Mouse (Mus musculus) 3134 (cell line): ENCODE measurements around the gene Car10.
"Not testable (repeated sequence)": the region's sequence is repeated elsewhere in the genome, so short reads cannot be mapped to it uniquely, and the experiment has no call there.

ENCODE experiments used
- DNase-seq: peaks from one replicate; pipeline ENCODE4 v3.0.0-alpha.2; 2011; ENCODE audit warnings: low spot score; ENCODE audit not compliant: insufficient read length; ENCODE audit errors: extremely low read depth

Car10 gene

DNA sequence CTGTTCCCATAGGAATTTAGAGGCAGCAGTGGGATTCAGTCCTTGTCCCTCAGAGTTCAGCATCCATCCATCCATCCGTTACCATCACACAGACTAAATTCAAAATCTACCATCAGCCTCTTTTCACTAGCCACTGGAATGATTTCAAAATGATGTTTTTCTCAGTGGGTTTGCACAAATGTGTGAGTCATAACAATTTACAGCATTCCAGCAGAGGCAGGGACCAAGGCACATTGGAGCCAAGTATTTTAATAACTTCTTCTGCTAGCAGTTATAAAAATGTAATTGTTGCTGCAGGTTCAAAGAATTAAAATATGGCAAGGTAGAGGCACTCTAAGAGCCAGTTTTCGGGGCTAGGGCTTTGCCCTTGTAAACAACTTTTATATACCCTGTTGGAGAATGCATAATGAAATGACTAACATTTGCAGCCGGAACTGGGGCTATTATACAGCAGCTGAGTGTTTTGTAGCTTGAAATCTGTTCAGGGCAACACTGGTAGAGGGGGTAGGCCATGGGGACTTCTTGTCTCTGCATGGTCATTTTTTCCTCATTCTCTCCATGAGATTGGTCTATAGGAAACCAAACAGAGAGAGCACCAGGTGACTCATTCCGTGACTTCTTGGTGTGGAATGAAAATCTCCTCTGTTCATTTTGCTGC lies 276.0 kb downstream of the Car10 start:
- peak; percentile 14 for DNase-seq

DNA sequence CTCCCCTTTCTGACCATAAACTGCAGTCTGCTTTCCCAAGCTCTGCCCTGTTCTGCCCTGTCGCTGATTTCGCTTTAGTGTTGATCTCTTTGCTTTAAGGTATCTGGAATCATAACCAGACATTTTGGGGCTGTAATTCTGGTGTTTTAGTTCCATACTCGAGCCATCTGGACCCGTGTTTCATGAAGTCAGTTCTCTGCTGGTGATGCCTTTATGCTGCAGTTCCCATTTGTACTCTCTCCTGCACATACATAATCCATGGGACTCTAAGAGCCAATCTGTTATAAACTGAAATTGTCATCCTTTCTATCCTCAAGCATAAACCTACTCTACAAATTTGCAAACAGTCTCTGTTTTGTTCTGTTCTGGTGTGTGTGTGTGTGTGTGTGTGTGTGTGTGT lies 293.3 kb downstream of the Car10 start:
- DNase-seq, result no peak

DNA sequence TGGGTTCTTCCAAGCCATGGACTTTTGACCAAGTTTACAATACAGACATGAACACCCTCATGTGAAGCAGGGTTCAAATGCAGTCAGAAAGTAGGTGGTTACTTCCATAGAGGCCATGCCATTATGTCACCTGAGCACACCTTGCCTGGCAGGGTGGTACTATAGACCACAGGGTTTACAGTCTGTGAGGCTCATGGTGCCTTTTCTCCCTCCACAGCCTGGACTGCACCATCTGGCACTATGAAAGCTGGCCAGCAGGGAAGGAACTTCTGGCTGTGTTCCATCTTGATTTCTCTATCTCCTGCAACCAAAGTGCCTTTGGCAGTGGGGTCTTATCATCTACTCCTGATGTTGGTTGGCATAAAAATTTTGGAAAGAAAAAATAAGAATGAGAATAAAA lies 295.5 kb downstream of the Car10 start:
- DNase-seq, result not testable (repeated sequence)

DNA sequence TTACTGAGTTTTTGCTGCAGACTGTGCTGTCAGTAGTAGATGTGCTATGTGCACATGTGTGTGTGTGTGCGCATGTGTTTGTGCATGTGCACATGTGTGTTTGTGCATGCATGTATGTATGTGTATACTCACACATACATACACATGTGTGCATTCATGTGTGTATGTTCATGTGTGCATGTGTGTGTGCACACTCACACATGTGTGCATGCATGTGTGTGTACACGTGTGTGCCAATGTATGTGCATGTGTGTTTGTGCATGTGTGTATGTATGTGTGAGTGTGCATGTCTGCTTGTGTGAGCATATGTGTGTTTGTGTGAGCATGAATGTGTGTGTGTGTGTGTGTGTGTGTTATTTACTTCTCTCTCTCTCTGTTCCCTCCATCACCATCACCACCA lies 298.5 kb downstream of the Car10 start:
- no peak for DNase-seq

DNA sequence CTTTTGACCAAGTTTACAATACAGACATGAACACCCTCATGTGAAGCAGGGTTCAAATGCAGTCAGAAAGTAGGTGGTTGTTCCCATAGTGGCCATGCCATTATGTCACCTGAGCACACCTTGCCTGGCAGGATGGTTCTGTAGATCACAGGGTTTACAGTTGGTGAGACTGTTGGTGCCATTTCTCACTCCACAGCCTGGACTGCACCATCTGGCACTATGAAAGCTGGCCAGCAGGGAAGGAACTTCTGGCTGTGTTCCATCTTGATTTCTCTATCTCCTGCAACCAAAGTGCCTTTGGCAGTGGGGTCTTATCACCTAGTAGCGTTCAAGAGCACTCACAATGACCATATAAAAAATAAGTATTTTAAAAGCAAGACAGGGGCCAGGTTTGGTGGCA lies 303.3 kb downstream of the Car10 start:
- DNase-seq, result not testable (repeated sequence)

DNA sequence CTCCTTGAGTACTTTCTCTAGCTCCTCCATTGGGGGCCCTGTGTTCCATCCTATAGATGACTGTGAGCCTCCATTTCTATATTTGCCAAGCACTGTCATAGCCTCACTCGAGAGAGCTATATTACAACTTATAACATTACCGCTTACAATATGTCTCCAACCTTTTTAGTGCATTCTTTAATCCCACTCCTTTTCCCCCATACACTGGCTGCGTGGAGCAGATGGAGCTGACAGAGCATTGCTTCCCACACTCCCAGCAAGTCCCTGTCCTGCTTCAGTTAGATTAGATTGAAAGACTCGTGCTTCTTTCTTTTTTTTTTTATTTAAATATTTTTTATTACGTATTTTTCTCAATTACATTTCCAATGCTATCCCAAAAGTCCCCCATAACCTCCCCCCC lies 310.2 kb downstream of the Car10 start:
- no peak for DNase-seq

DNA sequence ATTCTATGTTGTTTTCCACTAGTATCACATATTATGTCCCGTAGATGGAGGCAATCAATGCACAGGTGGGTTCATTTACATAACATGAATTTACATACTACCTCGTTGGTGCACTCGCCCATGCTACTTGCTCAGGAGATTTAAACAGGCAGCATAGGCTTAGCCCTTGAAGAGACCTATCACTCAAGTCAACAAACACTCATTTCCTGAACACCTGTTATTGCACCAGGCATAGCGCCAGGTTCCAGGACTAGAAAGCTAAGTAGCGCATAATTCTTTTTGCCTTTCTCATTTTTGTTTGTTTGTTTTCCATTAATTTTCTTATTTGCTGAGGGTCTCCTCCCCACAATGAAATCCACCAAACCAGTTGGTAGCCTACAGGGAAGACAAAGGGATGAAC lies 333.7 kb downstream of the Car10 start:
- DNase-seq, result no peak

DNA sequence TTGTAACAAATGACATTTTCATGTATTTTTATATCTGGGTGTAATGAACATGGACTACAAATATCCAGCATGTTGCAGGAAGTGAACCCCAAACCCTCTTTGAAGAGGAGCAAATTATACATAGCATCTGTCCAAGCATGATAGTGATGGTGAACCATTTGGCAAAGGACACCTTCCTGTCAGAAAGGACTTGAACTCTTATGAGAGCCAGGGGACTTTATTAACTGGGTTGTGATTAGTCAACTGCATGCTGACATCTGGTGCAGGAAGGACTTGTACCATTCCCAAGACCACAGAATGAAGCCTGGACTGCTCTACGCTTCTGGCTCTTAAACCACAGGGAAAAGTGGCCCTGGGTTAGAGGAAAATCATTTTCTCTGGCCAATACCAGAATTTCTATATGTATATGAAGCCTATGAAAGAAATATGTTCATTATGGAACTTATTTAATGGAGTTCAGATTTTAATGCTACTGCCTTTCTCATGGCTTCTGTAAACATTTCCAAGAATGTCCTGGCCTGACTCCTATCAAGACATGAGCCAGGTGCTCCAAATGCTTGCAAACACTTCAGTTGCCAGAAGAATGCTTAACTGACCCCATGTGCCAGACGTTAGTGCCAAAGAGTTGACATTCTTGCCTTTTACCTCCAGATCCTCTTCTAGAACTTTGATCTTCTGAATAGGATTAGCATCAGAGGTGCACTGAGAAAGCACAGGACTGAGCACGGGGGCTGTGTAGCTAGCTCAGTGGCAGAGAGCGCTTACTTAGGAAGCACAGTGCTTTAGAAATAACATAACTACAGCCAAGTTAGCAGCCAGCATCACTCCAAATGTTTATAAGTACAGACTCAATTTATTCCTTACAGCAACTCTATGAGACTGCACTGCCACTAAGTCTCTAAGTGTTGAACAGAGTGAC lies 337.4 kb downstream of the Car10 start:
- no peak for DNase-seq

DNA sequence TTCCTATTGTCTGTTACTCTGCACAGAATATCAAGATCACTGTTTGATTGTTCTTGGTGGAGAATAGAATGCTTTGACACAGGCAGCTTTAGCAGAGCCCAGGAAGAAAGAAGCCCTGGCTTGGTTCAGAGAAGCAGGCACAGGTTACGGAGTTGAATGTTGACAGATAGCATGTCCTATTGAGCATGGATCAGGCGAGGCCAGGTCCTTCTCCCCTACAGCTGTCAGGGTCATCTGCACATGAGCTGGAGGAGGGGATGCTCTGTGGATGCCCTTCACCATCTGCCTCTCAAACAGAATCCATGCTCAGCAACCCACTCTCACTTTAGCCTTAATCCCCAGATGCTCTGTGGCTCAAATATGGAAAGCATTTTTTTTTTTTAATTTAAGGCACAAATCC lies 339.1 kb downstream of the Car10 start:
- no peak for DNase-seq

DNA sequence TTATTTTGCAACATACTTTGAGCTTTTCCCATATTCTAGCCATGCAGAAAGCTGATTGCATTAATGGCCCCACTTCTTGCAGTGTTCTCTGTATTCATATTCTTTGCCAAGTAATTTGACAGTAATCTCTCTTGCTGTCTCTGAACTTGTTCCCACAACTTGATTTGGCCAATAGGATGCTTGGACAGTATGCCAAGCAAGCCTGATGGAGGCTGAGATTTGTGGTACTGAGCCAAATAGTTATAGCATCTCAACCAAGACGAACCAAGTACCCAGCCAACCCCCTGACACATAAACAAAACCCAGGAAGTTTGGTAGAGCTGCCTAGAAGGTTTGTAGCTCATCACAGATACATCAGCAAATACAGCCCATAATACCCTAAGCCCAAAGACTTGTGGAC lies 342.6 kb downstream of the Car10 start:
- DNase-seq, result no peak

DNA sequence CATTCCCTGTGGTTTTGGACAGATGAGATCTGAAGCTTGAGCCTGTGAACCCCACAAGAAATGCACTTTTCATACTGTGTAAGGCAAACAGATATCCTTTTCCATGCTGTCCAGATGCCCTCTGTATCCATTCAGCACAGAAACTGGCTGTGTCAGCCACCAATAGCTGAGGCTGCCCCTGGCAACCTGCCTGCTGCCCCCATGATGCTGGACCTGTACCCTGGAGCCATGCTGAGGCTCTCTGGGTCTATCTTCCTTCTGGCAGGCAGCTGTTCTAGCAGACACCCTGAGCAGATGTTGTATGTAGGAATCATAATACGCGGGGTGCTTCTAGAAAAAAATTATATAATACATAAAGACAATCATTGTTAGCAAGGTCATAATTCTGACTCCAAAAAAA lies 345.9 kb downstream of the Car10 start:
- DNase-seq, result no peak

DNA sequence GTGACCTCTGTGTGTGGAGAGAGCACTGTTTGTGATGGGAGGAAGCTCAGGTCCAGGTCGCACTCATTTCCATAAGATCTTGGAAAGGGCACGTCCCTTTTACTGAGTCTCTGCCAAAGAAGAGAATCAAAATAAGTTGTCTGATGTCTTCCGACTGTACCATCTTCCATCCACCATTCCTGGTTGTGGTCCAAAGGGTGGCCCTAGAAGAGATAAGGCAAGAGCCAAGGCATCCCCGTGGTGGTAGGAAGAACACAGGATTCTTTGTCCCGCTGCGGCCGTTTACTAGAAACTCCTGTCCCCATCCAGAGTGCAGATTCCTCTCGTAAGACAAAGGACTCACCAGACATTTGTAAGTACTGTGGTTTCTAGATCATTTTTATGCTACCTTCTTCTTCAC lies 346.9 kb downstream of the Car10 start:
- no peak for DNase-seq

DNA sequence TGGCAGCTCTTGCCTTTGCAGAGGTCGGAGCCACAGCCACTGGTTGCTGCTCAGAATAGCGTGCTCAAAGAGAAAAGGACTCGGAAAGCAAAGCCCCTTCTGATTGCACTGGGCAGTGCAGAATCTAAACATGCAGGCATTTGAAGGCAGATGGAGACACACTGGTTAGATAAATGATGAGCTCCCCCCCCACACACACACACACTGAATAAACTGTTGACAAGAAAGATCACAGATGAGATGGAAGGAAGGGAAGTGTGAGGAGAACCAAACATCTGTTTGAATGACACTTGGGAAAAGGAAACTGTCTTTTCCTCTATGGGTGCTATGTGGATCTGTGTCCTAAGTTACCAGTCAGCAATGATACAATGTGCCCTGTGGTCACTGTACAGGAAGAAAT lies 349.7 kb downstream of the Car10 start:
- DNase-seq, result no peak

DNA sequence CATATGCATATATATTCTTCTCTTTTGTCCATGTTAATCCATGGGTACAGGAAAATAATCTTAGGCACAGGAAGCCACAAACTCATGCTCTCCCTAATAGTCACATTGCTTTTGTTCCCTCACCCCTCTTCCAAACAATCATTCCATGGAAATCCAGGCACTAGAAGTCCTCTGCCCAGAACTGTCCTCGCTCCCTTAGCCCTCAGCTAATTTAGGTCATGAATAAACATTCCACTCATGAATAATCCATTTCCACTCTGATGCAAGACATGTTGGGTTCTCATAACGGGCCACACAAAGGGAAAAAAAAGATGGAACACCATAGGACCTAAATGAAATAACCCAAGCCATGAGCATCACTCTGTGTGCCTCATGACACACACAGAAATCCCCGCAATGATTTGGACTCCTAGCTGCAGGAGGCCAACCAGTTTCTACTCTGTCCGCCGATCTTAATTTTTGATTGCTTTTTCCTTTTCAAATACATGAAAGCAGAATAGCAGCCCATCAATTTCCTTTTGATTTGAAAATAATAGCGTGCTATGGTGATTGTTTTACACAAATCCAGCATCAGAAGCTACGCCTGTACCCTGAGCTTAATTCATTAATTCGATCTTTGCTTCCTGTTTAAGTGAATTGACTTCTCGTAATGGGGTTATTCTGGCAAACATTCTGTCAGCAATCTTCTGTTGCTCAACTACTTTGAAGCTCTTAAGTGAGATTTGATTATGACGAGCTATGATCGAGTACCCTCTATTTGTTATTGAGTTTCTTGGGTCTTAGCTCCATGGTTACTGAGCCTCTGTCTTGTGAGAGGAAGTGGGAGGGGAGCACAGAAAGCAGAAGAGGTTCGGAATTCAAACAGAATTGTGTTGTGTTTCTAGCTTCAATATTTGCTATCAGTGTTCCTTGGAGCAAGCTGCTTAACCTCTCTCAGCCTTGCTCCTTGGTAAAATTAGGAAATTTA lies 350.7 kb downstream of the Car10 start:
- no peak for DNase-seq

DNA sequence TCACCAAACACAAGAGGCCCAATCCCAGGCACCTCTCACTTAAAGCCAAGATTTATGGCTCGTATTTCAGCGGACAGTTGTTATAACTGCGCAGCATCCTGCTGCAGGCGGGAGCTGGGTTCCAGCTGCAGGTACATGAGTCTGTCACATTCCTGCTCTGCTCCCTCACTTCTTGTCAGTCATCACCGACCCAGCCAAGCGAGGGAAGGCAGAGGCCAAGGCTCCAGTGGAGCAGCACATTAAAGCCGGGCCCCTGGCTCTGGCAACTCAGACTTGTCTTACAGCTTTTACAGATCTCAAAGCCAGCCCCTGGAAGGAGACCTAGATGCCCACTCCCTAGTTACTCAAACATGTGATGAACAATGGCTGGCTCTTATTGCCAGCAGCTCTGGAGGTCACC lies 352.7 kb downstream of the Car10 start:
- DNase-seq, result no peak

DNA sequence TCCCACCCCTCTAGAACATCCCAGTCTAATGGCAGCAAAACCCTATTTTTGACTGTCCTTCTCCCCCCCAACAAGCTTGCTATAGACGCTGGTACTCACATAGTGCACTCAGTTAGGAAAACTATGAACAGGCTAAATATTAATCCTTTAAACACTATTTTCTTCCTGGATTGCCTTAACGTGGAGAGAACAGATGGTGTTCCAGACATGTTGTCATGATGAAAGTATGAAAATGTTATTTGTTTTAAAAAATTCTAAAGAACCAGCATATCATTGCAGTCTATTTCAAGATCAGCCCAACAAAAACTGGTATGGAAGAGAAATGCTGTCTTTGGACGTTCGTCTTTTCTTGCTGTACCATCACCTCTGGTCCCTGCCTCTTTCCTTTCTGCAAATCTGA lies 368.4 kb downstream of the Car10 start:
- no peak for DNase-seq

DNA sequence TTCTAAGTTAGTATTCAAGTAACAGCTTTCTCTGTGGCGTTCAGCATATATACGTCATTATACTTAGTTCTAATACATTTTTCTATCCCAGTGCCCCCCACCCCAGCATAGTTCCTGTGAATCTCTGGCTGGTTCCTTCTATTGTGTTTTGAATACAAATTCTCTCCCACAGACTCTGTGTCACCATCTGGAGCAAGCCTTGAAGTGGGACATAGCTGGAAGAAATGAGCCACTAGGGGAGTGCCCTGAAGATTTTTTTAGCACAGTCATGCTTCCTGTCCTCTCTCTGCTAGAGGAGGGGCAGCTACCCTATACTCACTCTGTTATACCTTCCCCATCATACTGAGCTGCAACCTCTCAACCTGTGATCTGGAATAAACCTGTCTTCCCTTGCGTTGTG lies 369.9 kb downstream of the Car10 start:
- DNase-seq, result no peak

DNA sequence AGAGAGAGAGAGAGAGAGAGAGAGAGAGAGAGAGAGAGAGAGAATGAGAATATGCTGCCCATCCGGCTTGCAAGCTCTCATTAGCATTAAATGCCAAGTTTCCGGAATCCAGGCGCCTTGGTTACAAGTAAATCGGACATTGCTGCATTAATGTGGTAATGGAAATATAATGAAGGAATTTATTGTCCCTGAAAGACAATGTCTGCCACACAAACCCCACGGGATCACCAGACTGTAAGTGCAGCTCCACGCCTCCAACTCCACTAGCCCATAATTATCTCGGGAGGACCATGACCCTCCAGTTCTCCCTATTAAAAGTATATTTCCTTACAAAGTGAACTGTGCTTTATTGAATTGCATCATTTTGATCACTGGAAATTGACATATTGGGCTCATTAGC lies 372.9 kb downstream of the Car10 start:
- DNase-seq, result no peak

DNA sequence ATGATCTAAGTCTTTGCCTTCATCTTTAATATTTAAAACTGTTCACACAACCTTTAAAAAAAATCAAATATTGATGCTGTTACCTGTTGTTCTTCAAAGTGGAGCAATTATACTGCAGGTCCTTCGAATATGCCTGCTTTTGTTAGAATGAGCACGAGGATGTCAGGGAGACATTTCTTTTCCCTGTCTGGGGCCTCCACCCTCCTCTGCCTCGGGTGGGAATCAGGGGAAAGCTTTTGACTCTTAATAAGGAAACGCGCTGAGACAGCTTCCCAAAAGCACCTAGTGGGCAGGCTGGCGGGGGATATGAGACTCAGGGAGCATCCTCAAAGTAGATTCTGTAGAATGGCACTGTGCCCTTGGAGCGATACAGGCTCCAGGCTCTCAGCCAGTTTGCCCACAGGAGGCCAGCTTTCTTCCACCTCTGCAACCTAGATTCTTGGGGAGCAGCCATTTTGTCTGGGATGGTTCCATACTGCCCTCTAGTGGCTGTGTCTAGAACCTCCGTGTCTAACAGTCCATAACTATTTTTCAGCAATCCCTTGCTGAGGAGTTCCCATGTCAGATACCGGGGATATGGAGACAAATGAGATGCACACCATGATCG lies 373.8 kb downstream of the Car10 start:
- peak; percentile 12 for DNase-seq

DNA sequence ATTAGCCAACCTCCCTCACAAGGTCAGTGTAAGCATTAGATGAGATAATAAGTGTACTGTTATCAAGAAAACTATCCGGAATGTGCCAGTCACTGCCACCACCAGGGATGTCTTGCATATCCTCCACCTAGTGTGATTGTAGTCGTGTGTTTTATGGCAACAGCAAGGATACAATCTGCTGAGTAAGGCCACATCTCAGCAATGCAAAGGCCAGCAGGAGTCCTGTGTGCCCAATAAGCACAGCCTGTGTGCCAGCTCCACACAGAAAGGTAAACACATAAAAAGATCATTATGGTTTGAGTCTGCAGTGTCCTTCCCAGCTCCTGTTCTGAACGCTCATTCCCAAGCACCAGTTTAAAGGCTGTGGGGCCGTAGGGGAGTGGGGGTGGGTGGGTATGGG lies 386.8 kb downstream of the Car10 start:
- no peak for DNase-seq

DNA sequence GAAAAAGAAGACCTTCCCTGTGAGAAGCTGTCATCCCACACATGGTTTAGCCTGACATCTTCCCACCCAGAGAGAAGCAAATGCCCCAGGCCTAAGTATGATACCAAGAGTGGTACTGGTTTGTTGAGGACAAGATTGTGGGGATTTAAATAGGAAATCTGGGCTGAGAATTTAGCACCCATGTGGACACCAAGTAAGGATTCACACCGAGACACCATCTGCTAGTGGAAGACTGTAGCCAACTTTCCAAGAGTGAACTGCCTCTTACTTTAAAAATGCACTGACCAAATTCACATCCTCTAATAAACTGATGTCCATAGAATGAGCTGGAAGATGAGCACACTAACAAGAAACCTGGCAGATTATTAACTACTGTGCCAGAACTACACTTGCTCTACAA lies 389.2 kb downstream of the Car10 start:
- DNase-seq, result no peak
